Mouse (Mus musculus) lung, embryonic 16.5 days (tissue): ENCODE measurements around the gene Hoxb5. TPM values are rescaled to one million over a fixed set of nuclear protein-coding genes. Genes with fewer than 3 reads are reported as not detected.

Experiments used
- ATAC-seq: fragments of 200-750 bp; cut with Nextera tagmentation; 2 replicates; pipeline ENCODE4 v1.8.0; 2017; ENCODE audit warnings: low read depth, mild to moderate bottlenecking, moderate library complexity
- H3K27ac ChIP-seq: fragments of 300-500 bp; sonication (generic); 2 replicates; pipeline ENCODE4 v1.5.1; 2014; ENCODE audit warnings: mild to moderate bottlenecking, control low read depth, low read length
- H3K27me3 ChIP-seq: fragments of 300-500 bp; sonication (generic); 2 replicates; pipeline ENCODE4 v1.6.1; 2014; ENCODE audit warnings: low read depth, low read length, mixed read lengths; ENCODE audit not compliant: control insufficient read depth, insufficient read depth
- H3K36me3 ChIP-seq: fragments of 300-500 bp; sonication (generic); 2 replicates; pipeline ENCODE4 v1.6.1; 2014; ENCODE audit warnings: low read length; ENCODE audit not compliant: control insufficient read depth, insufficient read depth
- H3K4me1 ChIP-seq: fragments of 300-500 bp; sonication (generic); replicated peaks from 2 replicates; pipeline ENCODE4 v1.6.1; 2014; ENCODE audit warnings: low read length, mixed read lengths; ENCODE audit not compliant: control insufficient read depth, insufficient read depth
- H3K4me2 ChIP-seq: fragments of 300-500 bp; sonication (generic); 2 replicates; pipeline ENCODE4 v1.6.1; 2014; ENCODE audit warnings: low read depth, low read length, control low read depth
- H3K4me3 ChIP-seq: fragments of 300-500 bp; sonication (generic); 2 replicates; pipeline ENCODE4 v1.5.1; 2014; ENCODE audit warnings: mild to moderate bottlenecking, low read length, control low read depth
- H3K9ac ChIP-seq: fragments of 300-500 bp; sonication (generic); 2 replicates; pipeline ENCODE4 v1.6.1; 2014; ENCODE audit warnings: low read length, control low read depth
- H3K9me3 ChIP-seq: fragments of 300-500 bp; sonication (generic); 2 replicates; pipeline ENCODE4 v1.6.1; 2016; ENCODE audit warnings: low read length; ENCODE audit not compliant: control insufficient read depth
- WGBS: fragments of 180-500 bp; shearing (Covaris S2); extraction: QIAGEN DNeasy Blood & Tissue Kit; methylation state at CpG from one replicate; pipeline ENCODE4 v1.1.7; 2014; 5-methylcytosine and 5-hydroxymethylcytosine counted together
- polyA plus RNA-seq: library from polyadenylated mRNA; unstranded; fragments of >200 nt; fragmentation: Nextera tagmentation; extraction: Ambion mirVana; gene quantifications from 2 replicates; pipeline ENCODE4 v1.2.1, GENCODE M21; 2015

The Hoxb5 gene
- polyA plus RNA-seq, 1 experiment from 2014 or later, result 46.6 TPM

DNA sequence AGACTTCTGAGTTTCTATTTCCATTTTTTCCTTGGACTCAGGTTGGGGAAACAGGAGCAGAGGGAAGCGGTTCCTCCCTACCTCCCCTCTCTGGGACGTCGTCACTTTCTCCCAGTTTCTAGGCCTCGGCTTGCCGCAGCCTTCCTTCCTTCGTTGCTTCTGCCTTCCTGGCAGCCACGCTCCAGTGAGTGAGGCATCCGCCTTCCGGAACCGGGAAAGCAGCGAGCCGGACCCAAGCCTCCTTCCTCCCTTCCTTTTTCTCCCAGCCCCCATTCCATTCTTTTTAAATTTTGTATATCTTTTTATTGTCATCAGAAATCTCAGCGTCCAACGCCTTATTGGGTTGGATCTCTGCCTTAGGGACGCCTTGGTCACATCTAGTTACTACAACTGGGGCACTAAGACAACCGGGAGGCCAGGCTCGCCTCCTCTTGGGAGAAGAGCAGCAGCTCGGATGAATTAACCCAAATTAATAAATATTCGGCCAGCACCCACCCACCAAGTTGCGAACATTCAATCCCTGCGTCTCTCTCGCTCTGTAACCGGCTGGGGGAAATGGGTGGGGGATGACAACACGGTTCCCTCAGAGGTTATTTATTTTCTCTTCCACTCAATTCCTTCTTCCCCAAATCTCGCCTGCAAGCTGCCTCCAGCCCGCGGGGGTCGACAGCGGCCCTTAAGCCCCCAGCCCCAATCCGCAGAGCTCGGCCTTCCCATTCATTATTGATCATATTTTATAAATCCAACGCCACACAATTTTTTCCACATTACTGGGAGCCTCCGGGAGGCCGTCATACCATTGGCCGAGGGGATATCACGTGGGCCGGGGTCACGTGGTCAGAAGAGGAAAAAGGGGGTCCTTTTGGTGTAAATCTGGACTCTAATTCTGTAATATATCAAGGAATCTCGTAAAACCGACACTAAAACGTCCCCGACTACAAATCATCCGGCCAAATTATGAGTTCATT lies 17.1 kb upstream of the Hoxb5 start, which contains the start of gene Hoxb7:
Gene Hoxb7, plus strand, starts transcription at position 853 of the 968 bp plus-strand sequence.
- Histone ChIP-seq H3K27ac (peak within 1 kb of the TSS; percentile 82), H3K4me1 (peaks cover 4% of the 10 kb centered on the region; the same call in 1 of the 2 replicates), H3K4me3 (peak within 1 kb of the TSS; percentile 51), H3K9ac (peak within 1 kb of the TSS; percentile 67), H3K9me3 (no peaks in the 10 kb centered on the region), H3K36me3 (no peaks in the 10 kb centered on the region), H3K4me2 (peak within 1 kb of the TSS; percentile 76), H3K27me3 (peaks cover 65% of the 10 kb centered on the region)
- WGBS, result 2% methylated on average over 43 of the region's 43 CpGs
- peak; percentile 45; the same call in 1 of the 2 replicates for ATAC-seq

DNA sequence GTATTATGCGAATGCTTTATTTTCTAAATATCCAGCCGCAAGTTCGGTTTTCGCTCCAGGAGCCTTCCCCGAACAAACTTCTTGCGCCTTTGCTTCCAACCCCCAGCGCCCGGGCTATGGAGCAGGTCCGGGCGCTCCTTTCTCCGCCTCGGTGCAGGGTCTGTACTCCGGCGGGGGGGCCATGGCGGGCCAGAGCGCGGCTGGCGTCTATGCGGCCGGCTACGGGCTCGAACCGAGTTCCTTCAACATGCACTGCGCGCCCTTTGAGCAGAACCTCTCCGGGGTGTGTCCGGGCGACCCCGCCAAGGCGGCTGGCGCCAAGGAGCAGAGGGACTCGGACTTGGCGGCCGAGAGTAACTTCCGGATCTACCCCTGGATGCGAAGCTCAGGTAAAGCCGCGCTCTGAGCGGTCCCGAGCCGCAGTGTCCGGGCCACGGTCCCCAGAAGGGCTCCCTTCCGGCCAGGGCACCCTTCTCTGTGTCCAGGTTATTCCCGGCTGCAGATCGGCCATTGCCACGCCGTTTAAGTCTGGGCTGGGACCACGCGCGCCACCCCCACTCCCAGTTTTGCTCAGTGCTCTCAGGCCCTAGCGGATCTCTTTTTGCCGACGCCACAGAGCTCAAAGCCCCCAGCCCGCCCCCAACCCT lies 16.3 kb upstream of the Hoxb5 start:
- H3K9me3 ChIP-seq, result no peaks in the 10 kb centered on the region
- no peaks in the 10 kb centered on the region for H3K36me3 ChIP-seq
- no peak overlapping the region for H3K27ac ChIP-seq
- peak overlapping the region; percentile 51 for H3K4me3 ChIP-seq
- H3K9ac ChIP-seq, result peak overlapping the region; percentile 61
- no peak for ATAC-seq
- peak overlapping the region; percentile 76 for H3K4me2 ChIP-seq
- peaks cover 65% of the 10 kb centered on the region for H3K27me3 ChIP-seq
- WGBS, result under 1% methylated on average over 55 of the region's 55 CpGs
- H3K4me1 ChIP-seq, result peaks cover 4% of the 10 kb centered on the region; the same call in 1 of the 2 replicates

DNA sequence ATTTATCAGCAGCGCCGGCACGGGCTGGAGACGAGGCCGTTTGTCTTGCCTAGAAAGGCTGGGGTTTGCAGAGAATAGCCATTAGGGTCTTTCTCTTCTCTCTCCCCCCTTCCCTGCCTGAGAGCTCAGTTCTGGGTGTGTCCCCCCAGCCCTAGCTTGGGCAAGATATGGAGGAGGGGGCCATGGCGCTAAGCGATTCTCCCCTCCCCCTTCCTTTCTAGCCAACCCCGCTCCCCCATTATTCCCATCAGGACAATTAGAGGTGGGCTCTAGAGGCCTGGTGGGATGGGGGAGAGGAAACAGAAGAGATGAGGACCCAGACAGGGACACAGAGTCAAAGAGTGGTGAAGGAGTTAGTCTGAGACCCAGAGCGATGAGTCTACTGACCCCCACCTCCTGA lies 15.7 kb upstream of the Hoxb5 start:
- Histone ChIP-seq H3K27ac (no peak overlapping the region), H3K4me2 (peak overlapping the region; percentile 76), H3K27me3 (peaks cover 66% of the 10 kb centered on the region), H3K36me3 (no peaks in the 10 kb centered on the region), H3K4me1 (peaks cover 4% of the 10 kb centered on the region; the same call in 1 of the 2 replicates), H3K9me3 (no peaks in the 10 kb centered on the region), H3K4me3 (peak overlapping the region; percentile 51), H3K9ac (peak overlapping the region; percentile 61)
- 6% methylated on average over 9 of the region's 9 CpGs for WGBS
- no peak for ATAC-seq

DNA sequence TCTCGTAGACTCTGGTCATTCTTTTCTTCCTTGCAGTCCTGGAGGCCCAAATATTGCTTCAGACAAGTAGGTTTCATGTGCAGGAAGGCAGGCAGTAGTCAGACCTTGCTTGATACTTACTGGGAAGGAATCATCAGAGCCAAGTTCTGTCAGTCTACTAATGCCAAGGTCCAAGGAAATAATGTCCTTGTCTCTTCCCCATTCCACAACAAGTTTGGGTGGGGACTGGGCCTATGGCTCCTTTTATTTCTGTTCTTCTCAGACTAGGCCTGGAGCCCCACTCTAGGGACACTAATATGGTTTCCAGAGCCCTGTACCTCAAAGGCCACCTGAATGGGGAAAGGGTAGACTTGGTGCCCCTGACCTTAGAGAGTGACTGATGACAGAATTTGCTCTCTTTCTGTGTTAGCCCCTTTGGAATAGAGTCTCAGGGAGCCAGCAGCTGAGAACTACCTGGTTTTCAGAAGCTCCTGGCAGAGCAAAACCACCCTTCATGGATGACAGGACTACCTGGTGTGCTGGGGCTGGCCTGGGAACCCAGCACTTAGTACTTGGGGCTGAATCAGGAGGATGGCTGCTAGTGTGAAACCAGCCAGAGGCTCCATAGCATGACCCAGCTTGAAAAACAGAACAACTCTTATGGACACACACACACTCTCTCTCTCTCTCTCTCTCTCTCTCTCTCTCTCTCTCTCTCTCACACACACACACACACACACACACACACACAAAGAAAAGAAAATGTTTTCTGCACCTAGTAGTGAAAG lies 14.5 kb upstream of the Hoxb5 start:
- H3K9me3 ChIP-seq, result no peaks in the 10 kb centered on the region
- 53% methylated on average over 1 of the region's 1 CpGs for WGBS
- no peak overlapping the region for H3K9ac ChIP-seq
- ATAC-seq, result no peak
- H3K27me3 ChIP-seq, result peaks cover 69% of the 10 kb centered on the region
- H3K4me1 ChIP-seq, result no peaks in the 10 kb centered on the region
- no peak overlapping the region for H3K4me3 ChIP-seq
- no peak overlapping the region for H3K27ac ChIP-seq
- H3K36me3 ChIP-seq, result no peaks in the 10 kb centered on the region
- no peak overlapping the region for H3K4me2 ChIP-seq

DNA sequence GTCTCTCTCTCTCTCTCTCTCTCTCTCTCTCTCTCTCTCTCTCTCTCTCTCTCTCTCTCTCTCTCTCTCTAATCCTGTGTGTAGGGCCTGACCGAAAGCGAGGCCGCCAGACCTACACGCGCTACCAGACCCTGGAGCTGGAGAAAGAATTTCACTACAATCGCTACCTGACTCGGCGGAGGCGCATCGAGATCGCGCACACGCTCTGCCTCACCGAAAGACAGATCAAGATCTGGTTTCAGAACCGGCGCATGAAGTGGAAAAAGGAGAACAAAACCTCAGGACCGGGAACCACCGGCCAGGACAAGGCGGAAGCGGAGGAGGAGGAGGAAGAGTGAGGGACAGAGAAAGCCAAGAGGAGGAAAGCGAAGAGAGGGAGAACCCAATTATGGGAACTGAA lies 13.8 kb upstream of the Hoxb5 start:
- Histone ChIP-seq H3K4me1 (no peaks in the 10 kb centered on the region), H3K9ac (no peak overlapping the region), H3K27ac (no peak overlapping the region), H3K4me2 (no peak overlapping the region), H3K27me3 (peaks cover 75% of the 10 kb centered on the region), H3K4me3 (no peak overlapping the region), H3K9me3 (no peaks in the 10 kb centered on the region), H3K36me3 (no peaks in the 10 kb centered on the region)
- 44% methylated on average over 21 of the region's 21 CpGs for WGBS
- no peak for ATAC-seq

DNA sequence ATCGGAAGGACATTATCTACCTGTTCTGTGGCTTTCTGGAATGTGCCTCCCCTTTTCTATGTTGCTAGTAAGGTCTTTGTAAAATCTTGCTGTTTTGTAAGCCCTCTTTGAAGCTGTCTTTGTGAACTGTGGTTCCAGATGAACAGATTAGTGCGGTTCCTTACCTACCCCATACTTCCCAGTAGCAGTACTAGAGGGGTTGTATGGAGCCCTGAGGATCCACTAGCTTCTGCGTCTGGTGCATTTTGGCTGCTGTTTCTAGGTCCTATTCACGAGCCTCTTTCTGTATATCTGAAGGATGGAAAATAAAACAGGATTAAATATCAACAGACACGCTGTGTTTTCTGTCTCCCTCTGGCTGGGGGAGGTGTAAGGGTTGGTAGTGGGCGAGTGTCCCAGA lies 13.3 kb upstream of the Hoxb5 start:
- Histone ChIP-seq H3K9me3 (no peaks in the 10 kb centered on the region), H3K9ac (no peak overlapping the region), H3K4me3 (no peak overlapping the region), H3K4me1 (no peaks in the 10 kb centered on the region), H3K27ac (no peak overlapping the region), H3K27me3 (peaks cover 78% of the 10 kb centered on the region), H3K36me3 (no peaks in the 10 kb centered on the region), H3K4me2 (no peak overlapping the region)
- WGBS, result 29% methylated on average over 6 of the region's 6 CpGs
- no peak for ATAC-seq

DNA sequence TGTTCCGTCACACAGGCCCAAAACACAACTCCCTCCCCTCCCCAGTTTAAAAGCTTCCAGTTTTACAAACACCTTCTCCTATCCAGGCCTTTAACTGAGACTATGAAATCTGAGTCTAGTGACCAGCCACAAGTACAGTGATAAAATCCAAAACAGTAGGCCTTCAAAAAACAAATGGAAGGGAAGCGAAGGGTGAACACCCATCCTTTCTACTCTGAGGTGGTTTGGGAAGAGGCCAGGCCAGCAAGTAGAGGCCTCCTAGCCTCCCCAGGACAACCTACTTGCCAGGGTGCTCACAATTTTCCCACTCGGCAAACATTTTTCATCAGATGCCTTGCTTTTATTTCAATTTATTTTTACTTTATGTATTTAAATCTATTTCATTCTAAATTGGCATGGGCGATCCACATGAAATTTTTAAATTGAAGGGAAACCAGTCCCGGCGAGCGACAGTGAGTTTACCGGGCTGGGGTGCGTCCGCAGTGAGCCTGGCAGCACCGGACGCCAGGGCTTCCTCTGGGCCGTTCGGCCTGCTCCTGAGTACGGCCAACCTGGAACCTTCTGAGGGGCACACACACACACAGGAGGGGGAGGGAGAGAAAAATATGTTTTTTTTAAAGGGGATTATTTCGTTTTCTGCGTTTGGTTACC lies 12.3 kb upstream of the Hoxb5 start:
- Histone ChIP-seq H3K4me2 (no peak overlapping the region), H3K4me1 (peaks cover 3% of the 10 kb centered on the region; the same call in 1 of the 2 replicates), H3K4me3 (no peak overlapping the region), H3K27me3 (peaks cover 82% of the 10 kb centered on the region), H3K9me3 (no peaks in the 10 kb centered on the region), H3K36me3 (no peaks in the 10 kb centered on the region), H3K27ac (no peak overlapping the region), H3K9ac (no peak overlapping the region)
- WGBS, result 41% methylated on average over 17 of the region's 17 CpGs
- ATAC-seq, result no peak

DNA sequence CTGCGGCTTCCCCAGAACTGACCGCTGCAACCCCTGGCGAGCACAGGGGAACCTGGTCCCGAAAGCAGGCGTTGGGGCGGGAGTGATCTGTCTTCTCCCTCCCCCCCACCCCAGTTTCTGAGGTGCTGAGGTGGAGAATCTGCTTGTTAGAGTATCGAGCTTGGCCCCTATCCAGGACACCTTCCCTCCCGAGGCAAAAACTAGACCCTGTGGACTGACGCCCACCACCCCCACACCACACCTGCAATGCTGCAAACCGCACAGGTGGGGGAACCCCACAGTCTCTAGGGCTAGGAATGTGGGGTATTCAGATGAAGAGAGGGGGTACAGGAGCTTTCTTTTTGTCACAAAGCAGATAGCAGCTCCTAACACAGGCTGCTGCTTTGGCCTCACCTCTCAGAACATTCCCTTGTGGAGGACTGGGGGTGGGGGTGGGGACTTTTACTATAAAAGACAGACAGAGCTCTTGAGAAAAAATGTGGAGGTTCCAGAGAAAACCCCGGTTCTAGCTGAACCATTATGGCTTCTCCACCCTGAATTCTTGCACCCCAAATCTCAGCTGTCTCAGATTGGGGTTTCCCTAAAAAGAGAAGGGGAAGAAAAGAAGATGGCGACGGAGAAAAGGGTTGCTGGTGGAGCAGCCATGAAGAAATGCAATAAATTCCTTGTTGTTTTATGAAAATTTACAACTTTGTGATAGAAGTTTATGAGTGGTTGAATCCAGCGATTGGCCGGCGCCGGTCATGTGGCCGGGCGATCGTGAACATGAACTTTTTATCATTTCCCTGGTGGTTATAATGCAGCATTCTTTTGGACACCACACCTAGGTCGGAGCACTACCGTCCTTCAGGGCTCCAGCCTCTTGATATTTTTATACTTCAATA lies 11.2 kb upstream of the Hoxb5 start, which contains the start of gene Hoxb6:
Gene Hoxb6, plus strand, starts transcription at position 796 of the 884 bp plus-strand sequence.
- WGBS, result 10% methylated on average over 22 of the region's 22 CpGs
- Histone ChIP-seq H3K4me3 (peak within 1 kb of the TSS; percentile 4; the same call in 1 of the 2 replicates), H3K4me1 (peaks cover 3% of the 10 kb centered on the region; the same call in 1 of the 2 replicates), H3K36me3 (no peaks in the 10 kb centered on the region), H3K9me3 (no peaks in the 10 kb centered on the region), H3K4me2 (no peak within 1 kb of the TSS), H3K9ac (no peak within 1 kb of the TSS), H3K27ac (no peak within 1 kb of the TSS), H3K27me3 (peaks cover 84% of the 10 kb centered on the region)
- ATAC-seq, result no peak
